Mouse (Mus musculus): ENCODE data around the gene Fkbp7. TPM values are rescaled to one million over a fixed set of nuclear protein-coding genes. Genes with fewer than 3 reads are reported as not detected.
A peak's percentile ranks its signal among the peaks of the same experiment; 100 is the strongest.

Fkbp7 gene
- 7.4 and 9.6 TPM in 2 replicates for polyA plus RNA-seq (2012; rRNA removed)

GRCm38 (mm10) chr2:76672966-76673392 lies at the start of gene Fkbp7:
Gene Fkbp7, minus strand, starts transcription at chr2:76673116.
- TF ChIP-seq POLR2A (IDR thresholded peaks at IDR 0.05; ENCODE audit: borderline replicate concordance, extremely low read depth, insufficient read depth, insufficient read length, poor library complexity, severe bottlenecking) (peak; percentile 67; the same call in 1 of the 2 replicates), CTCF (IDR thresholded peaks at IDR 0.05; ENCODE audit: borderline replicate concordance, extremely low read depth, insufficient read depth, insufficient read length) (no peak)
- DNase-seq (ENCODE audit: low read depth), result peak; percentile 97

- TF ChIP-seq POLR2A (IDR thresholded peaks at IDR 0.05; ENCODE audit: borderline replicate concordance, extremely low read depth, insufficient read depth, insufficient read length, poor library complexity, severe bottlenecking), result no peak
- no peak for TF ChIP-seq CTCF (IDR thresholded peaks at IDR 0.05; ENCODE audit: borderline replicate concordance, extremely low read depth, insufficient read depth, insufficient read length)
These were observed 46.7 kb upstream of the Fkbp7 start for GRCm38 (mm10) chr2:76719650-76720049.

DNA sequence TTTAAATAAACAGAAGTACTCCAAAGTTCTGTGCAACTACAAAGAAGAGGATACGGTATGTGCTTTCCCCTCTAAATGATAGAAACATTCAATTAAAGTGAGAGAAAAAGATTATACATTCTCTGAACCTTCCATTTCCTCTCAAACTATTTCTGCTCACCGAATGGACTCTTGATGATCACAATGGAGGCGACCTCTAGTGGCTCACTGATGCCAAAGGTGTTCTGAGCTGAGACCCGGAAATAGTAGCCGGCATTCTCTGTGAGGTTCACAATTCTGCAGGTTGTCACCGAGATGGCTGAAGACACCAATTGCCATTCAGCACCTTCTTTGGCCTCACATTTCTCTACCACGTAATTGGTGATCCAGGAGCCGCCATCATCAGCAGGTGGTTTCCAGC lies 42.1 kb upstream of the Fkbp7 start:
- TF ChIP-seq POLR2A (IDR thresholded peaks at IDR 0.05; ENCODE audit: borderline replicate concordance, extremely low read depth, insufficient read depth, insufficient read length, poor library complexity, severe bottlenecking) (no peak), CTCF (IDR thresholded peaks at IDR 0.05; ENCODE audit: borderline replicate concordance, extremely low read depth, insufficient read depth, insufficient read length) (peak; percentile 7; the same call in 1 of the 2 replicates)
- no peak for DNase-seq (ENCODE audit: low read depth)

More at GRCm38 (mm10) chr2:76719650-76720049, 46.7 kb upstream of the Fkbp7 start:
- no peak for DNase-seq (ENCODE audit: low read depth)

DNA sequence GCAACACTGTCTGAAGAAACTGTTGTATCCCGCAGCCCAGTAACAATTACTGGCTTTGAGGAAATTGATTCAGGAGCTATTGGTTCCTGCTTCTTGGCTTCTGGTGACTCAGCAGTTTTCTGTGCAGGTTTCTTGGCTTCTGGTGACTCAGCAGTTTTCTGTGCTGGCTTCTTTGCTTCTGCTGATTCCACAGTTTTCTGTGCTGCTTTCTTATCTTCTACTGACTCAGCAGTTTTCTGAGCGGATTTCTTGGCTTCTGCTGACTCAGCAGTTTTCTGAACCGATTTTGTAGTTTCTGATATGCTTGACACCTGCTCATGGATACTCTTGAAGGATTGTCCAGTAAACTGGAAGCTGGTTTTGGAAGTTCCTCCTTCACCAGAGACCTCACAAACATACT lies 35.6 kb upstream of the Fkbp7 start:
- peak; percentile 14 for DNase-seq (ENCODE audit: low read depth)
- TF ChIP-seq POLR2A (IDR thresholded peaks at IDR 0.05; ENCODE audit: borderline replicate concordance, extremely low read depth, insufficient read depth, insufficient read length, poor library complexity, severe bottlenecking) (no peak), CTCF (IDR thresholded peaks at IDR 0.05; ENCODE audit: borderline replicate concordance, extremely low read depth, insufficient read depth, insufficient read length) (no peak)

DNA sequence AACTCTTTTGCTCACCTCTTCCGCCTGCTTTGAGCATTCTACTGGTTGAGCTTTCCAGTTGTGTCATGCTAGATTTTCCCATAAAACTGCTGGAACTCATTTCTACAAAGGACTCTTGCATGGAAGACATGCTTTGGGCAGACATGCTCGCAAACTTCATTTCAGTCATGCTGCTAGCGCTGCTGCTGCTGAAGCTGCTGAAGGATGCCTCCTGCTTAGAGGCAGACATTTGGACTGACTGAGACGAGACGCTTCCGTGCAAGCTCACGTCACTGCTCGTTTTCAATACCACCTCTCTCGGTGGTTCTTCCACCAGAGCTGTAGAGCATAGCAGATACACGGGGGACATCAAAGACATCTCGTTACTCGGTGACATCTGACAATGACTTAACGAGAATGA lies 32.7 kb upstream of the Fkbp7 start:
- no peak for TF ChIP-seq POLR2A (IDR thresholded peaks at IDR 0.05; ENCODE audit: borderline replicate concordance, extremely low read depth, insufficient read depth, insufficient read length, poor library complexity, severe bottlenecking)
- no peak for TF ChIP-seq CTCF (IDR thresholded peaks at IDR 0.05; ENCODE audit: borderline replicate concordance, extremely low read depth, insufficient read depth, insufficient read length)
- no peak for DNase-seq (ENCODE audit: low read depth)

GRCm38 (mm10) chr2:76702751-76703150 lies 29.8 kb upstream of the Fkbp7 start:
- DNase-seq (ENCODE audit: low read depth), result no peak
- TF ChIP-seq POLR2A (IDR thresholded peaks at IDR 0.05; ENCODE audit: borderline replicate concordance, extremely low read depth, insufficient read depth, insufficient read length, poor library complexity, severe bottlenecking) (no peak), CTCF (IDR thresholded peaks at IDR 0.05; ENCODE audit: borderline replicate concordance, extremely low read depth, insufficient read depth, insufficient read length) (no peak)

GRCm38 (mm10) chr2:76702188-76702587 lies 29.3 kb upstream of the Fkbp7 start:
- TF ChIP-seq POLR2A (IDR thresholded peaks at IDR 0.05; ENCODE audit: borderline replicate concordance, extremely low read depth, insufficient read depth, insufficient read length, poor library complexity, severe bottlenecking) (no peak), CTCF (IDR thresholded peaks at IDR 0.05; ENCODE audit: borderline replicate concordance, extremely low read depth, insufficient read depth, insufficient read length) (no peak)
- DNase-seq (ENCODE audit: low read depth), result no peak

DNA sequence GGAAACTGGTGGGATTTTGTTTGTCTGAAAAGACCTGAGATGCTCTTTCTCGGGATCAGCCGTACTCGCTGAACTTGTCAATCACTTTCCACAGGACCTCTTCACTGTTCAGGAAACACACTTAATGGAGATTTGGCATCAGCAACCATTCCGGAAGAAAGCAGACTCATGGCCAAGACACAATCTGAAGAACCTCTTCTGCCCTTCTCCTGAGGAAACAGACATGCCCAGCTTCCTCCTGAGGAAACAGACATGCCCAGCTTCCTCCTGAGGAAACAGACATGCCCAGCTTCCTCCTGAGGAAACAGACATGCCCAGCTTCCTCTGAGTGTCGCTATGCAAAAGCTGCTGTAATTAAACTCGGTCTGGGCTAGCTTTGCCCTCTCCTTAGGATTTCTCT lies 22.4 kb upstream of the Fkbp7 start:
- no peak for TF ChIP-seq POLR2A (IDR thresholded peaks at IDR 0.05; ENCODE audit: borderline replicate concordance, extremely low read depth, insufficient read depth, insufficient read length, poor library complexity, severe bottlenecking)
- no peak for TF ChIP-seq CTCF (IDR thresholded peaks at IDR 0.05; ENCODE audit: borderline replicate concordance, extremely low read depth, insufficient read depth, insufficient read length)
- DNase-seq (ENCODE audit: low read depth), result no peak

DNA sequence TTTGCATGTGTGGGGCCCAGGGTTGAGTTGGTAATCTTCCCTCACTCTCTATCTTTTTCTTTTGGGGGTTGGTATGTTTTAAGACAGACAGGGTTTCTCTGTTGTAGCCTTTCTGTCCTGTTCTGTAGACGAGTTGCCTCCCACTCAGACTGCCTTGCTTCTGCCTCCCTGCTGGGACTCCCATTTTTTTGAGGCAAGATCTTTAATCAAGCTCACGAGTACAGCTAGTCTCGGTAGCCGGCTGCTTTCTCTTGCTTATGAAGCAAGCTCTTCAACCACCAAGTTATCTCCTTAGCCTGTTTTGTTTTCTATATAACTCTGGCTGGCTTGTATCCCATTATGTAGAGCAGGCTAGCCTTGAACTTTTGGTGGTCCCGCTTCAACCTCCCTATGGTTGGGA lies 20.8 kb upstream of the Fkbp7 start:
- no peak for TF ChIP-seq CTCF (IDR thresholded peaks at IDR 0.05; ENCODE audit: borderline replicate concordance, extremely low read depth, insufficient read depth, insufficient read length)
- TF ChIP-seq POLR2A (IDR thresholded peaks at IDR 0.05; ENCODE audit: borderline replicate concordance, extremely low read depth, insufficient read depth, insufficient read length, poor library complexity, severe bottlenecking), result no peak
- no peak for DNase-seq (ENCODE audit: low read depth)

- no peak for DNase-seq (ENCODE audit: low read depth)
These were observed 17.7 kb upstream of the Fkbp7 start for GRCm38 (mm10) chr2:76690436-76691204.

DNA sequence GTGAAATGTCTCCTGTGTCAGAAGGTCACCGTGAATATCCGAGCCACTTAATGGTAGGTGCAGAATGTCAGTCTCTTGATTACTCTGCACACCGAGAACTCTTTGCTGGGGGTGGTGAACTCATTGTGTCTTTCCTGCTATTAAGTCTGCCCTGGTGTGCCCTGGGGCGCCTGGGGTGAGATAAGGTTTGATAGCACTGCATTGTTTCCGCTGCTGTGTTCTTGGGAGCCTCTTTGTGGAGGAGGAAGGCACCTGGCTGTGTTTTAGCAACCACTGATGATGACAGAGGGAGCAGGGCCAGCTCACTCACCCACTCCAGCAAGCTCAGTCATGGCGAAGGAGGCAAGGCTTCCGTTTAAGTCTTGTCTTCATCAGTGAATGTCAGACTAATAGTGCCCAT lies 15.2 kb upstream of the Fkbp7 start:
- DNase-seq (ENCODE audit: low read depth), result no peak
- no peak for TF ChIP-seq POLR2A (IDR thresholded peaks at IDR 0.05; ENCODE audit: borderline replicate concordance, extremely low read depth, insufficient read depth, insufficient read length, poor library complexity, severe bottlenecking)
- TF ChIP-seq CTCF (IDR thresholded peaks at IDR 0.05; ENCODE audit: borderline replicate concordance, extremely low read depth, insufficient read depth, insufficient read length), result no peak

More at GRCm38 (mm10) chr2:76690436-76691204, 17.7 kb upstream of the Fkbp7 start:
- TF ChIP-seq POLR2A (IDR thresholded peaks at IDR 0.05; ENCODE audit: borderline replicate concordance, extremely low read depth, insufficient read depth, insufficient read length, poor library complexity, severe bottlenecking), result no peak
- TF ChIP-seq CTCF (IDR thresholded peaks at IDR 0.05; ENCODE audit: borderline replicate concordance, extremely low read depth, insufficient read depth, insufficient read length), result no peak

GRCm38 (mm10) chr2:76687608-76688007 lies 14.7 kb upstream of the Fkbp7 start:
- DNase-seq (ENCODE audit: low read depth), result no peak
- TF ChIP-seq CTCF (IDR thresholded peaks at IDR 0.05; ENCODE audit: borderline replicate concordance, extremely low read depth, insufficient read depth, insufficient read length) (no peak), POLR2A (IDR thresholded peaks at IDR 0.05; ENCODE audit: borderline replicate concordance, extremely low read depth, insufficient read depth, insufficient read length, poor library complexity, severe bottlenecking) (no peak)
